Mouse (Mus musculus) c-Kit-positive CD71-positive TER-119-positive erythroid progenitor cells, embryonic 14.5 days (primary cell): ENCODE results near the gene Ubtf.
"Not testable (repeated sequence)": the region's sequence is repeated elsewhere in the genome, so short reads cannot be mapped to it uniquely, and the experiment has no call there.

Experiments
- DNase-seq: peaks from one replicate; pipeline ENCODE4 v3.0.0-alpha.2; 2013; ENCODE audit warnings: low spot score

Gene Ubtf

GRCm38 (mm10) chr11:102294887-102295597 is 24.5 kb downstream of the Ubtf start:
- no peak for DNase-seq

- DNase-seq: no peak
Observed at GRCm38 (mm10) chr11:102294416-102294815, 25.1 kb downstream of the Ubtf start.

GRCm38 (mm10) chr11:102293971-102294370 is 25.6 kb downstream of the Ubtf start:
- DNase-seq: no peak

GRCm38 (mm10) chr11:102291051-102291535 is 28.4 kb downstream of the Ubtf start:
- DNase-seq: no peak

- no peak for DNase-seq
Observed at GRCm38 (mm10) chr11:102290141-102290540, 29.4 kb downstream of the Ubtf start.

GRCm38 (mm10) chr11:102289511-102290100 is 29.9 kb downstream of the Ubtf start:
- no peak for DNase-seq

- no peak for DNase-seq
Observed at GRCm38 (mm10) chr11:102288913-102289312, 30.6 kb downstream of the Ubtf start.

GRCm38 (mm10) chr11:102288027-102288804 is 31.3 kb downstream of the Ubtf start:
- no peak for DNase-seq

- DNase-seq: no peak
Observed at GRCm38 (mm10) chr11:102287485-102287884, 32.1 kb downstream of the Ubtf start.

- no peak for DNase-seq
Observed at GRCm38 (mm10) chr11:102285095-102285834, 34.3 kb downstream of the Ubtf start.

- DNase-seq: peak; percentile 100
Observed at GRCm38 (mm10) chr11:102284501-102285094, 34.9 kb downstream of the Ubtf start, which contains the start of gene Tmub2. Tmub2 (plus strand) TSS chr11:102284931.

GRCm38 (mm10) chr11:102283922-102284321 is 35.6 kb downstream of the Ubtf start:
- no peak for DNase-seq

- DNase-seq: not testable (repeated sequence)
Observed at GRCm38 (mm10) chr11:102280267-102280666, 39.3 kb downstream of the Ubtf start.

GRCm38 (mm10) chr11:102279595-102279994 is 39.9 kb downstream of the Ubtf start:
- no peak for DNase-seq

GRCm38 (mm10) chr11:102277754-102278153 is 41.8 kb downstream of the Ubtf start:
- no peak for DNase-seq

GRCm38 (mm10) chr11:102276411-102276915 is 43.1 kb downstream of the Ubtf start:
- no peak for DNase-seq

- DNase-seq: no peak
Observed at GRCm38 (mm10) chr11:102268520-102269244, 50.9 kb downstream of the Ubtf start, which contains the start of gene Asb16. Asb16 (plus strand) TSS chr11:102268743.

GRCm38 (mm10) chr11:102267480-102267879 is 52.1 kb downstream of the Ubtf start:
- no peak for DNase-seq

GRCm38 (mm10) chr11:102266631-102267355 is 52.7 kb downstream of the Ubtf start:
- DNase-seq: no peak

GRCm38 (mm10) chr11:102265816-102266215 is 53.7 kb downstream of the Ubtf start:
- DNase-seq: no peak
